ENCODE assay signal across 20 mouse cellular contexts in the genomic region with DNA sequence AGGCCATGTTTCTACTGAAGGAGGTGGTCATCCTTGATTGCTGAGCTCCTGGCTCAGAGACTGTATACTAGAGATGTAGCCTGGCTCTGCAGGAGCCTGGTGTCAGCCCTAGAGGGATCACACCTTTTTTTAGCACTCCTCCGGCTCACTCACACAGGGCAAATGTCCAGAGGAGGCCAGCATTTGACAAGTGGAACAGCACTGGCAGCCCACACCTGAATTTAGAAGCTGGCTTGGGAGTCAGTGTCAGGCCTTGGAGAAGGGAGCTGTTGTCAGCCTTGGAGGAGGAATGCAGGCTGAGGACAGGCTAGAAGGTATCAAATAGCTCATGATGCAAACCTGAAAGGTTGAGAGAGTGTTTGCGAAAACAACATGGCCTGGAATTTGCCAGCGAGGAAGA.
A peak's percentile ranks its signal among the peaks of the same experiment; 100 is the strongest.
DNase-seq lines count a peak whose midpoint lies in the region; ATAC-seq and TF ChIP-seq lines count a peak whose summit lies in the region.
"Had no signal": no experiment of that assay in that cellular context is flagged by ENCODE, and none has a peak within 500 bp of the region (broad histone marks: within the 10 kb centered on the region; RNA-seq: fewer than 3 reads in every experiment).

No protein-coding gene starts in this region.

- H3K27ac ChIP-seq in heart, postnatal 0 days (ENCODE audit: low read depth): peak overlapping the region; percentile 74
- no peak overlapping the region for H3K27ac ChIP-seq in forebrain, embryonic 12.5 days
- H3K27ac ChIP-seq: layer of hippocampus, adult 2 months; left cerebral cortex, adult 2 months; neural tube, embryonic 12.5 days; stomach, postnatal 0 days had no signal

- H3K36me3 ChIP-seq in heart, postnatal 0 days (replicated peaks; ENCODE audit: control insufficient read depth, insufficient read depth, low read length): no peaks in the 10 kb centered on the region
- H3K36me3 ChIP-seq in forebrain, embryonic 12.5 days (replicated peaks): peaks cover 19% of the 10 kb centered on the region; the same call in 1 of the 2 replicates
- H3K36me3 ChIP-seq: limb, embryonic 13.5 days; neural tube, embryonic 12.5 days had no signal

- H3K4me3 ChIP-seq in heart, postnatal 0 days (ENCODE audit: low read depth, low read length): no peak overlapping the region
- H3K4me3 ChIP-seq in forebrain, embryonic 12.5 days (replicated peaks): no peak overlapping the region
- H3K4me3 ChIP-seq: layer of hippocampus, adult 2 months; left cerebral cortex, adult 2 months; limb, embryonic 13.5 days; neural tube, embryonic 12.5 days had no signal

- no peaks in the 10 kb centered on the region for H3K9me3 ChIP-seq in heart, postnatal 0 days (replicated peaks; ENCODE audit: control insufficient read depth, low read length)
- H3K9me3 ChIP-seq in forebrain, embryonic 12.5 days: no peaks in the 10 kb centered on the region
- H3K9me3 ChIP-seq: G1E; limb, embryonic 13.5 days; neural tube, embryonic 12.5 days had no signal

- 52% methylated on average over 3 of the region's 3 CpGs for WGBS in heart, postnatal 0 days
- 94% methylated on average over 3 of the region's 3 CpGs for WGBS in forebrain, embryonic 12.5 days

- DNase-seq in gastrocnemius, adult 18-20 months (ENCODE audit: low spot score): peak; percentile 91
- no peak for DNase-seq in gastrocnemius, postnatal 4 days (ENCODE audit: low spot score in 2 of 2)
- peak; percentile 68 to 79 for DNase-seq in heart, adult 9 months (ENCODE audit: low spot score in 2 of 2)
- DNase-seq in heart, postnatal 0 days (ENCODE audit: low spot score): peak; percentile 28
- no peak for DNase-seq in T-cell, adult 2 months (ENCODE audit: low spot score)
- DNase-seq in embryo, embryonic 10 days (ENCODE audit: low spot score): no peak
- DNase-seq in adrenal gland, postnatal 25 days: no peak
- DNase-seq: cerebellum, adult 11 months; cerebellum, postnatal 14 days; forebrain, postnatal 0 days; kidney, adult 18-20 months; kidney, postnatal 10 days had no signal

- TF ChIP-seq EP300 in heart, postnatal 0 days (IDR thresholded peaks at IDR 0.05; ENCODE audit: low read depth): no peak

- no peak overlapping the region for H3K9ac ChIP-seq in heart, postnatal 0 days (replicated peaks; ENCODE audit: low read depth, low read length)
- no peak overlapping the region for H3K9ac ChIP-seq in forebrain, embryonic 12.5 days
- H3K9ac ChIP-seq: forebrain, postnatal 0 days; limb, embryonic 13.5 days; neural tube, embryonic 12.5 days had no signal

- peak; percentile 52; the same call in 1 of the 2 replicates for ATAC-seq in heart, postnatal 0 days (ENCODE audit: insufficient read depth, low read depth)
- ATAC-seq in forebrain, embryonic 12.5 days (ENCODE audit: low FRiP score): no peak
- ATAC-seq: CD4-positive, CD25-positive, alpha-beta regulatory T cell, adult 4 months; forebrain, postnatal 0 days had no signal

- H3K4me2 ChIP-seq in heart, postnatal 0 days (ENCODE audit: low read depth, low read length): no peak overlapping the region
- no peak overlapping the region for H3K4me2 ChIP-seq in forebrain, embryonic 12.5 days
- H3K4me2 ChIP-seq: limb, embryonic 13.5 days; neural tube, embryonic 12.5 days had no signal

- no peak; the same call in 1 of the 2 replicates for TF ChIP-seq CTCF in heart, postnatal 0 days (IDR thresholded peaks at IDR 0.05; ENCODE audit: low read depth)

- peaks cover 42% of the 10 kb centered on the region for H3K4me1 ChIP-seq in heart, postnatal 0 days (ENCODE audit: control insufficient read depth, insufficient read depth)
- H3K4me1 ChIP-seq in forebrain, embryonic 12.5 days: peaks cover 7% of the 10 kb centered on the region; the same call in 1 of the 2 replicates

- no peaks in the 10 kb centered on the region for H3K27me3 ChIP-seq in heart, postnatal 0 days (ENCODE audit: control insufficient read depth, insufficient read depth, low read length)
- H3K27me3 ChIP-seq in forebrain, embryonic 12.5 days: no peaks in the 10 kb centered on the region
- H3K27me3 ChIP-seq: neural tube, embryonic 12.5 days had no signal

Comparison
In these comparisons a context has a peak if more than half of its experiments do, and no peak if none do; other contexts are left out.
1. DNase-seq: peak in gastrocnemius, adult 18-20 months (single experiment), heart, adult 9 months (2 of 2) and heart, postnatal 0 days (single experiment); none in gastrocnemius, postnatal 4 days (0 of 2), T-cell, adult 2 months (single experiment), embryo, embryonic 10 days (single experiment) and adrenal gland, postnatal 25 days (single experiment).